Mouse (Mus musculus): ENCODE data around the gene Myl9. TPM values are rescaled to one million over a fixed set of nuclear protein-coding genes. Genes with fewer than 3 reads are reported as not detected.
"Not testable (repeated sequence)": the region's sequence is repeated elsewhere in the genome, so short reads cannot be mapped to it uniquely, and the experiment has no call there.

Myl9 gene
- total RNA-seq, 2 experiments from 2014 or later = 391 to 523 TPM

GRCm38 (mm10) chr2:156816116-156816515 lies 40.9 kb downstream of the Myl9 start:
- no peak for DNase-seq
- intact Hi-C loops (cut with DNase I) = no loop called here

- DNase-seq; intact Hi-C loops (cut with DNase I): not testable (repeated sequence)
These were observed 49.9 kb downstream of the Myl9 start for GRCm38 (mm10) chr2:156825128-156825527.

Other genes starting within 250 kb of the Myl9 start
- 10 to 100 TPM; 19.7 to 22.7 TPM for gene Aar2, start 227.8 kb upstream of the Myl9 start, total RNA-seq (2021)
- 10 to 100 TPM; 45.2 to 46.7 TPM for gene Dlgap4, start 161.7 kb upstream of the Myl9 start, total RNA-seq (2021)
- 1 to 10 TPM; 5.0 to 7.3 TPM for gene Tgif2, start 64.6 kb downstream of the Myl9 start, total RNA-seq (2021)
- 1 to 10 TPM; 1.1 to 1.2 TPM for gene 4930518I15Rik, start 82.5 kb downstream of the Myl9 start, total RNA-seq (2021)
- gene Rab5if, start 87.7 kb downstream of the Myl9 start, total RNA-seq (2021) = 100 to 1,000 TPM; 130 to 132 TPM
- under 1 TPM in 1 of 2 experiments, not detected in 1; 0.10 TPM for gene Sla2, start 111.8 kb downstream of the Myl9 start, total RNA-seq (2021)
- gene Ndrg3, start 216.6 kb downstream of the Myl9 start, total RNA-seq (2021) = 10 to 100 TPM; 25.9 to 26.5 TPM
- gene Dsn1, start 231.7 kb downstream of the Myl9 start, total RNA-seq (2021) = 10 to 100 TPM in 1 of 2 experiments, 1 to 10 TPM in 1; 7.7 to 10.5 TPM